Mouse (Mus musculus) midbrain, embryonic 16.5 days (tissue): ENCODE data around the gene Gm10203. TPM values are rescaled to one million over a fixed set of nuclear protein-coding genes. Genes with fewer than 3 reads are reported as not detected.

Experiments
- polyA plus RNA-seq: library from polyadenylated mRNA; unstranded; fragments of >200 nt; fragmentation: Nextera tagmentation; extraction: Ambion mirVana; gene quantifications from 2 replicates; pipeline ENCODE4 v1.2.1, GENCODE M21; 2015

Gm10203 gene
- polyA plus RNA-seq, 1 experiment from 2014 or later: not detected

Other genes starting within 250 kb of the Gm10203 start
- gene Caprin2, start 233.9 kb upstream of the Gm10203 start, polyA plus RNA-seq: 9.3 and 11.5 TPM in 2 replicates
- 30.7 and 46.2 TPM in 2 replicates for gene Sinhcaf, start 183.7 kb upstream of the Gm10203 start, polyA plus RNA-seq
- 14.2 and 15.1 TPM in 2 replicates for gene Dennd5b, start 28.5 kb upstream of the Gm10203 start, polyA plus RNA-seq
- 5.7 and 7.9 TPM in 2 replicates for gene Etfbkmt, start 9.7 kb downstream of the Gm10203 start, polyA plus RNA-seq
- gene Amn1, start 58.5 kb downstream of the Gm10203 start, polyA plus RNA-seq: 110 and 112 TPM in 2 replicates
- gene Resf1, start 179.2 kb downstream of the Gm10203 start, polyA plus RNA-seq: 26.7 and 29.9 TPM in 2 replicates